Mouse (Mus musculus): Measurements from ENCODE around the gene C330007P06Rik.

GRCm38 (mm10) chrX:36841698-36842097 lies 32.2 kb downstream of the C330007P06Rik start:
- TF ChIP-seq CTCF (IDR thresholded peaks at IDR 0.05; ENCODE audit: borderline replicate concordance, control insufficient read depth, extremely low read depth, insufficient read depth, low read length, poor library complexity) = no peak
- TF ChIP-seq POLR2A (IDR thresholded peaks at IDR 0.05; ENCODE audit: control insufficient read depth, extremely low read depth, insufficient read depth, low read length, poor library complexity) = no peak
